Mouse (Mus musculus) R1 (cell line): ENCODE results near the gene Fabp2.

Experiments
- DNase-seq: peaks from one replicate; pipeline ENCODE4 v3.0.0-alpha.2; 2018; ENCODE audit warnings: low read depth, low spot score

Fabp2 gene

DNA sequence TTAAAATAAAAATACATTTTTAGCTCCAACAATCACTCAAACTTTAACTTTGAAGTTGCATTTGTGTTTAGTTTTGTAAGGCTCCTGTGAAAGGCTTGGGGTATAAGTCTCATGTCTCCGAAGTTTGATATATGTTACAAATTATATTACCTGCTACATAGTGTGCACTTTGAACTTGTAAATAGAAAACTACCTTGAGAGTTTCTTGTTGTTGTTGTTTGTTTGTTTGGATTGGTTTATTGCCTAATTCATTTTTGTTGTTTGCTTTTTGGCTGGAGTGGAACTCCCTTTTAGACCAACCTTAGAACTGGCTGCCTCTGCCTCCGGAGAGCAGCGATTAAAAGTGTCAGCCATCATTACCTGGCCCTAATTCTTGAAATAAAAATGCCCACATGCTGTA is at the start of gene Fabp2:
TSS of gene Fabp2 (plus strand) at position 301 of the 400 bp plus-strand sequence.
- DNase-seq, result no peak

DNA sequence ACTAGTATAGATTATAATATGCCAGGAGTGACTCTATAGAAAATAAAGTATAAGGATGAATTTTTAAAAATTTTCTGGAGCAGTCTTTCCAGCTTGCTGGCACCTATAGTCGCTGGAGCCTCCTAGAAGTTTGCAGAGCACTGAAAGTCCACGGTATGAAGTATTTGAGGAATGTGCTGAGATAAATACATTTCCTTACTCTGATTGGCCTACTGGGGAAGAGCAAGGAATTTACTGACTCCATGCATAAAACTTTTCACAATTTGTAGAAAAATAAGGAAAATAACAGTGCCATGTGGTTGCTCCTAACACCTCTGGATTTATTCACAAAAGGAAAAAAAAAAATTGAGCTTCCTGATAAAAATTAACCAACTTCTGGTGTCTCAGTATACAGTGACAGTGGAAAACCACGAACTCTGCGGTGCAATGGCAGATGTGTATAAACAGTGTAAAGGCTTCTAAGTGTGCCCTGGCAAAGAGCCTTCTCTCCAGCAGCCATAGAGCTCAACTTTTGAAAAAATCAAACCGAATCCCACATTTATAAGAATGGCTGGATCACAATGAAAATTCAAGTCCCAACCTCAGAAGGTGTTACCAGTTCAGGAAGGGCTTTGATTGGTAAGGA is 46.4 kb upstream of the Fabp2 start:
- DNase-seq, result no peak

DNA sequence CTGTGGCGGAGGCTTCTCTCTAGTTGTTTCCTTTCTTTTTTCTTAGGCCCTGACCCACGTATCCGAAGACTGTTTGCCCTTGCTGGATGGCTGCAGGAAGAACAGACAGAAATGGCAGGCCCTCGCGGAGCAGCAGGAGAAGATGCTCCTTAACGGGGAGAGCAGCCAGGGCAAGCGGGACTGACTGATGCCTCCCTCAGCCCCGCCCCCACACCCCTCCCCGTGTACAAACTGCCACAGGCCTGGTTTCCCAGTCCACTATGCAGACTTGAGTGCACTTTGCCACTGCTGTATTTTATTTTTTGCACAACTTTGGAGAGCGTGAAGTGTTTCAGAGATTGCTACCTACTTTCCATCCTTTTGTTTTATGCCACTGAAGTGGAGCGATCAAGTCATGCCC is 39.7 kb upstream of the Fabp2 start:
- DNase-seq, result peak; percentile 16

DNA sequence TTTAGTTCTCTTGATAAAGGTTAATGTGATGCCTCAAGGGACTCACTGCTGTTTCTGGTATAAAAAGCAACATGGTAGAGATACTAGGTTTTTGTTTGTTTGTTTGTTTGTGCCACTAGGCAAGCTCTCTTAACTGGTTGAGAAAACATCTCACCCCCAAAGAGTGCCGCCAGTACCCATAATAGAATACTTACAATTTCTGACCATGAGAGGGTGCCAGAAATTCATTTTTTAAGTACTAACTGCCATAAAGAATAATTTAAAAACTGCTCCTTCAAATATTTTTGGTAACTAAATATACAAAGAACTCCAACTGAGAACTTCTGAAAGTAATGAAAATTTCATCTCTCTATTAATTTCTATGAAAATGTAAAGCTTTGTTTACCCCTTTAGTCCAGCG is 35.0 kb upstream of the Fabp2 start:
- no peak for DNase-seq

DNA sequence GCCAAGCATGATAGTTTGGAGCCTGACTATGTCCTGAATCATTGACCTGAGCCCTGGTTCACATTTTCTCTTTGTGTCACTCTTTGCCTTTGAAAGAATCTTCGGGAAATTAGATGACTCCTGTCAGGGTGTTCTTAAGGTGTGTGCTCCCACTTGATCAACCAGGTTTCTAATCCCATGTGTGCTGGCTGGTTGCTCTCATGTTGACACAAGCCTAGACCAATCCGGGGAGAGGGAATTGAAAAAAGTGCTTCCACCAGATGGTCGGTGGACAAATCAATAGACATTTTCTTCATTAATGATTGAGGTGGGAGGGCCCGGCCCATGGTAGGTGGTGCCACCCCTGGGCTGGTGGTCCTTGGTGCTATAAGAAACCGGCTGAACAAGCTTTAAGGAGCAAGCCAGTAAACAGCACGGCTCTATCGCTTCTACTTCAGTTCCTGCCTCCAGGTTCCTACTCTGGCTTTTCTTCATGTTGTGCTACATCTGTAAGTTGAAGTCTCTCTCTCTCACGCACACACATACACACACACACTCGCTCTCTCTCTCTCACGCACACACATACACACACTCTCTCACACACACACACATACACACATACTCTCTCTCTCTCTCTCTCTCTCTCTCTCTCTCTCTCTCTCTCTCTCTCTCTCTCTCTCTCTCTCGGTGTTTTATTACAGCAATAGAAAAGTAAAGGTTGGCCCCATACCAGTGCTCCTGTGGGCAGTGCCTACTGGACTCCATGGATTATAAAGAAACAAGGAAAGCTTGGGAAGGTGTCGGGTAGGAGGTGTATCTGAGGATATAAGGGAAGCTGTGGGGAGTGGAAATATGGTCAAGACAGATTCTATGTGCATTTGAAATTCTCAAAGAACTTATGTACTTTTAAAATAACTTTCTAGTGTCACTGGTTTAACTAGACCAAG is 34.0 kb upstream of the Fabp2 start:
- DNase-seq, result no peak

DNA sequence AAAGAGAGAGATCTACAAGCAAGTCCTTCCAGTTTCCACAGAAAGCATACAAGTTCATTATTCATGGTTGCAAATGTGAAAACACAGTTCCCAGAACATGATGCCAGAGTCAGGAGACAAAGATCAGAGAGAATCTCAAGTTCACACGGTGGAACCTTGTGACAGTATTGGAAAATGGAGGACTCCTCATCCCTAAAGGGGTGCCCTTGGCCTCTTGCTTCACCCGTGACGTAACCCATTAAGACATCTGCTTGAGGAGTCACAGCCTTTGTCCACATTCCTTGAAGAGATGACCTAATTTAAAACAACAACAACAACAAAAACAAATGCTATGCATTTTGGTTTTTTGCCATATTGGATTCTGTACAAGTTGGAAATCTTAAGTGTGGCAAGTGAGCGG is 29.8 kb upstream of the Fabp2 start:
- DNase-seq, result no peak

DNA sequence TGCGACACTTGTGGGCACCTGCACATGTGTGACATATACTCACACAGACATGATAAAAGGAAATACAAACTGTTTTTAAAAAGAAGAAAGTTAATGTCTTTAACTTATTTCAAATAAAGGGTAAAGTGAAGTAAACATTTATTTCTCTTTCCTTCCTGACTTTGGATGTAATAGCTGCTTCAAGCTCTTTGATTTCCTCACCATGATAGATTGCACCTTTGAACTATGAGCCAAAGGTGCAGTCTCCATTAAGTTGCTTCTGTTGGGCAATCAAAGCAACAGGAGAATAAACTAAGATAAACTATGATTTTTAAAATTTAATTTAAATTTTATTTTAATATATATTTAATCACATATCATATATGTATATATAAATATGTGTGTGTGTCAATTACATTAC is 26.6 kb upstream of the Fabp2 start:
- no peak for DNase-seq

DNA sequence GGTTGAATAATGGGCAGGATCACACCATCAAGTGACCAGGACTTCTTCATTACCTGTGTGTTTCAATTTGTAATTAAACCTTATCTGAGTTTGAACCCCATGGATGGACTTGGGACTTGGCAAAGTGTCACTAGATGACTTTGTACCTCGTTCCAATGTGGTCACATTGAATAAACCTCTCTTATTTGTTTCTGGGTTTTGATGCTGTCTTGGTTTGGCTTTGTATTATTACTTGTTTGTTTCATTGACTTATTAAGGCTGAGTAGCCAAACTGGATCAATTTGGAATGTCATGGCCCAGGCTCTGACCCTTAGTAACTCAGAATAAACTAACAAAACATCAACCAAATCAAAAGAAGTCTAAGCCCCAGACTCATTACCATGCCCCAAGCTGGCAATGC is 23.3 kb upstream of the Fabp2 start:
- no peak for DNase-seq

DNA sequence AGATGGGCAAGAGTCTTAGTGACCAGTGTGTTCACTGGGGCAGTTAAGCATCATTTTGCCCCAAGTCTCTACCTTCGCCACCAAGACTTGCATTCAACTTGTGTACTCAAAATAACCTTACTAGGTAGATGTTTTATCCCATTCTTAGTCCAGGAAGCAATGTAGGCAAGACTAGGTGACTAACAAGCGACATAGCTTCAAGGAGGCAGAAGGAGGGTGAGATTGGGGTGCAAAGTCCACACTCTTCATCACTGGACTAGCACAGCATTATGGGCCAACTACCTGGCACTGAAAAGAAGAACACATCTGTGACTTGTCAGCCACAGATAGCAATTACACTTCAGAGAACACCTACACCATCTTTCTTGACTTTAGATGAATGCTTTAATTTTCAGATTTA is 18.0 kb upstream of the Fabp2 start:
- no peak for DNase-seq

DNA sequence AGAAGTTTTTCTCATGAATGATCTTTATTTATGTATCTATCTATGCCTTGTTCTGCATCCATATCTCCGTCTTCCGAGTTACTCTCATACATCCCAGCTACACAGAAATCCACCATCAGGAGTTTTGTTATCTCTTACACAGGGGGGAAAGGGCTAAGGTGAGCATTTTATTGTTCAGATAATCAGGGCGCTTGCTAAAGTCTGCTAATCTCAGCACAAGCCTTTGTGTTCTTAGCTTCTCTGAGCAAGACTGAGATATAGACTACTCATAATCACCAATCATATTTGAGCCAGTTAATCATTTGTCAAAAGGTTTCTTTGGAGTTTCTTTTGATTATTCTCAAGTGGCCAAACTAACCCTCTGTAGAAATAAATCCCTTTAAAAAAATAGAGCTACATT is 17.3 kb upstream of the Fabp2 start:
- DNase-seq, result no peak

DNA sequence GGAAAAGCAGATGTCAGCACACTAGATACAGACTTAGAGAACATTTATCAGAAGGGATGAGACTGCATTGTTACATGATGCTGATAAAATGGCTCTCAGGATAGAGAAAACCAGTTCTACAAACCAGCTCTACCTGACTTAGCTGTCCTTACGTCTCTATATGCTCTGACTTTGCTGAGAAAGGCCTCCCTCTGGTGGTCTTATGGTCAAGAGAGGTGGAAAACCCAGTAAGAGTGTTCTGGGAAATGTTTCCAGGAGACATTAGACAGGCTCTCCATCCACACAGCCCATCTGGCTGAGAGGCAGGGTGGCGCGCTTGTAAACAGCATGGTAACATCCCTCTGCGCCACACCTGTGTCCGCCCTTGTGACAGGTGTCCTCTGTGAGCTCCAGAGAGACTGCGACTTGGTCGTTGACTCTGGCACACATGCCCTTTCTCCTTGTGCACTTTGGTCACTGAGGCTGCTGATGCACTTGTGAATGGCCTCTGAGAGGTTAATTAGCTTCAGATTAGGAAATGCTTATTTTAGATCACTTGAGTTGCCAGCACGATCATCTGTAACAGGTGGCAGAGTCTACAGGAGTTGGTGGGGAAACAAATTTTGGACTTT is 16.1 kb upstream of the Fabp2 start:
- peak; percentile 41 for DNase-seq

DNA sequence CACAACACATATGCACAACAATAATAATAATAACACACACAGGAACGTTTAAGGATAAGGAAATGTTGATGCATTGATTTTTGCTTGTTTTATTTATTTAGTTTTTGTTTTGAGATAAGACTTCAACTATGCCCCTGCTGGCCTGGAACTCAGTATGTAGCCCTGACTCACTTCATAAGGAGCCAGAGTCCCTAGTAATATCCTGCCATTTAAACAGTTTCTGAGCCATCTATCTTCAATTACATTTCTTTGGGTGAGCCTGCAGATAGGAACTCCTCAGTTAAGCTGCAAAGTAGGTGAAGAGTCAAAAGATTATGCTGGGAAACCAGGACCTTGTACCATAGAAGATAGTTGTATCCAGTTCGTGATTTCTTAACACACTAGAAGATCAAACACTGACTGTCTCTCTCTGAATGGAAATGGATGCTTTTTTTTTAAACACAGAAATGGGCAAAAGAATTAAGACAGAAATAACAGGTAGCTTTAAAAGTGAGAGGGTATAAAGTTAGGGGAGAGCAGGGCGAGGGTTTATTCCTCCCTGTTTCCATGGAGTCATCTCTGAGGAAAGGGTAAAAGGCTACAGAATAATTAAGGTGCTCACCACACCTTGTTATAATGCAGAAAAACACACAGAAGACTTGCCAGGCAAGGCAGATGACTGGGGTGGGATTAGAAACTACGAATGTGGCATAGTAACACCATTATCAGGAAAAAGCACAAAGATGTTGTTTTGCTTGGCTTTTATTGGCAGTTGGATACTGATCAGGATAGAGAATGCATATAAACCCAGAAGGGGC is 7.2 kb upstream of the Fabp2 start:
- DNase-seq, result no peak

DNA sequence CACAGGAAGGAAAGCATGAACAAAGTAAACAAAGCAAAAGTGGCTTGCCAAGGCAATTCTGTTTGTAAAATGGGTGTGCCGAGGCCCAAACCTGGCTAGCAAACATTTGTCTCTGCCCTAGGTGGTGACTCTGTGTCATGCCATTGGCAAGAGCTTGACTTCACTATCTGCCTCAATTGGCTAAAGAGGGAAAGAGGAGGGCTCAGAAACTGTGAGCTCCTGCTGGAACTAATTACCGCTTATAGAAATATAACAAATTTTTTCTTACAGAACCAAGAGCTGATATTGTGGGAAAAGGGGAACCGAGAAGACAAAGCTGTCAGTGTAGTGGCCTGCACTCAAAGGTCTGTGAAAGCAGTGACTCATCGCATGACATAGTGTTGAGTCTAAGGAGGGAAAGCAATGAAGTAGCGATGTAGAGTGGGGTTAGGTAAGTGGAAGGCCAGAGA is 6.5 kb upstream of the Fabp2 start:
- DNase-seq, result no peak

DNA sequence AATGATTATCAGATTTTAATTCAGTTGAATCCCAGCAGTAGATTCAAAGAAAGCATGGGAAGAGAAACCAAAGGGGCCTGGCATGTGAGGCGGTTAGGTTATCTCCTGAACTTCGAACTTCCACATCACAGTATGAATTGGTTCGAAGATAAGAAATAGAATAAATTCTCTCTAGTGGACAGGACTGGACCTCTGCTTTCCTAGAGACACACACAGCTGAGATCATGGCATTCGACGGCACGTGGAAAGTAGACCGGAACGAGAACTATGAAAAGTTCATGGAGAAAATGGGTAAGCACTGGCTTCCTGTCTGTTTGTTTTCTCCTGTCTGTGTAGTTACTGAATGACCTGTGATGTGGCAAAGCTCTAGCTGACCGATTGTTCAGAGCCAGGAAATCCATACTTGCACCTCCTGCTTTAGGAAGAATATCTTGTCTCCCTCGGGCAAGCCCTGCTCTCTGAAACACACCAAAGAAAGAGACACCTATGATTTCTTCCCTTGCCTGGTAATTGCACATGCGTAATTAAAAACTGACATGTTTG is 388 bp downstream of the Fabp2 start:
- DNase-seq, result no peak

DNA sequence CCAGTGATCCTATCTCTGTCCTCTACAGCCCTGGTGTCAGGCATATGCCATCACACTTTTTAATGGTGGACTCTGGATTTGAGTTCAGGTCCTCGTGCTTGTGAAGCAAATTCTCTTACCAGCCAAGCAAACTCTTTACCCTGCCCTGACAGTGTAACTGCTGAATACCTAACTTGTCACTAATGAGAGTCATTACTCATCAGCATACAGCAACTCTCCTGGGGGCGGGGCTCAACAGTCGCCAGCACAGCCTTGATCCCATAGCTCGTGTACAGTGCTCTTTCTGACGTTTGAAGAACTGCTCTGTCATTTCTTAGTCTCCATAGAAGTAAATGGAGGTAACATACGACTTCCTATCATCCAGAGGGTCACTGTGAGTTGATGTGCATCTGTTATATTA is 3.4 kb downstream of the Fabp2 start:
- DNase-seq, result no peak

DNA sequence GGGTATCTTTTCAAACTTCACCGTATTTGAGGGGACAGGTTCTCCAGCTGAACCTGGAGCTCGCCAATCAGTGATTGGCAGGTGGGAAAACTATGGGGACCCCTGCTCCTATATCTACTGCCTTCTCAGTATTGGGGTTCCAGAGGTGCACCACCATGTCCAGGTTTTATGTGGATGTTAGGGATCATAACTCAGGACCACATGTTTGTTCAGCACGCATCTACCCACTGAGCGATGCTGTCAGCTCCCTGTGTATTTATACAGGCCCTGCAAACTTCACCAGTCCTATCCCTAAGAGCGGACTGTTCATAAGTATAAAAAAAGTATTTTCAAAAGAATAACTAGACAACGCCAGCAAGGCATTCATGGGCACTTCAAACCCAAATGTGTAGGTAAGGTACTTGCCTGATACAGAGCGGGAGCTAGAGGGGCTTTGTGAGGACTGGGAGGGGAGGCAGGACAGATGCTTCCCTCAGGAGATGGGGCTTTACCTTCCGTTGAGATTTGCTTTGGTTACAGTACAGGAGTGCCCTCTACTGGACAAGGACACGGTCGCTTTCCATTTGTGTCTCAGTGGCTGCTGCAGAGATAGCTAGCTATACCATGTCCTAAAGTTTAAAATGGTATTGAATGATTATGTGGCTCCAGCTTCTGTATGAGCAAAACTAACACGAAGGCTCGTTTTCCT is 9.0 kb downstream of the Fabp2 start:
- peak; percentile 64 for DNase-seq

DNA sequence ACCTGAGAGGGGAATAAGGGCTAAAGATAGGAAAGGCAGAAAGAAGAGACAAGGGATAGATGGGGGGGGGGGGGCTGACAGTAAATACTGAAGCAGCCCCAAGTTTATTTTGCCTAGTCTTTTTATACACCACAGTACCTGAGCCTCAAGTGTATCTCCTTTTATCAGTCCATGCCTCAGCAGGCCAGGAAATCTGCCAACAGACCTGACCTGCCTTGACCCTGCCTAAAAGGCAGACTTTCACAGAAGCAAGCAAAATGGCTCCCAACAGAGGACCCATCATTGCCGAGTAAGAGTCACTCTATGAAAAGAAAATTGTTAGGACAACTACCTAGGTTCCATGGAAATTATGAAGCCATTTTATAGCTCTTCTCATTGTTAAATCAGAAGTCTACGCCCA is 13.0 kb downstream of the Fabp2 start:
- no peak for DNase-seq

DNA sequence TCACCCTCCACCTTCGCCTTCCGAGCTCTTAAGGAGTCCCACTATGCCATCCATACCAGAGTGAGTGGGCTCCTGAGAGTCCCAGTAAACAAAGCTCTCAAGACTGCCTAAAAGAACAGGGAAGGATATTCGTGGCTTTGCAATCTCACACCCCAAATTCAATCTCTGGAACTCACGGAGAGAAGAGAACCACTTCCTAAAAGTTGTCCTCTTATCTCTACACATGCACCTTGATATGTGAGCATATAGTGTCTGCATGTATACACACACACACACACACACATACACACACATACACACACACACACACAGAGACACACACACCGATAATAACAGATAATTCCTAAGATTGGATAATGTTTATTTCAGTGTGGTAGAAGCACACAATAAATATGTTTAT is 20.6 kb downstream of the Fabp2 start:
- DNase-seq, result no peak

DNA sequence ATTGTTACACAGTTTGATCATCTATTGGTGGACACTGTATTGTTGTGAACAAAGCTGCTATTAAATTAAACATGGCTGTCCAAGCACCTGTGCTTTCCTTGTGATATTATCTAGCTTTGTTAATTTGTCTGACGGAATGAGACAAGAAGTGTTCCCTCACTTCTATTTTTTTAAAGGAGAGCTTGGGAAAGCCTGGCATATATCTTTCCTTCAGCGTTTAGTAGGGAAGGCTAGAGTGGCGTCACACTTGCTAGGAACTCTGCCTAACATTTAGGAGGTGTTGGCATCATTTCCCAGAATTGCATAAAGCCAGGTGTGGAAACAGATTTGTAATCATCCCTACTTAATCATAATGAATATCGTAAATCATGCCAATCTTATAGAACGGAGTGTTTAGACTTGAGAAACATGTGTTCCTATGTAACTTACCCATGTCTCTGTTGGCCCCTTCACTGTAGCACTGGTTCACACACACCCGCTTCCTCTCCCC is 21.4 kb downstream of the Fabp2 start:
- DNase-seq, result no peak

DNA sequence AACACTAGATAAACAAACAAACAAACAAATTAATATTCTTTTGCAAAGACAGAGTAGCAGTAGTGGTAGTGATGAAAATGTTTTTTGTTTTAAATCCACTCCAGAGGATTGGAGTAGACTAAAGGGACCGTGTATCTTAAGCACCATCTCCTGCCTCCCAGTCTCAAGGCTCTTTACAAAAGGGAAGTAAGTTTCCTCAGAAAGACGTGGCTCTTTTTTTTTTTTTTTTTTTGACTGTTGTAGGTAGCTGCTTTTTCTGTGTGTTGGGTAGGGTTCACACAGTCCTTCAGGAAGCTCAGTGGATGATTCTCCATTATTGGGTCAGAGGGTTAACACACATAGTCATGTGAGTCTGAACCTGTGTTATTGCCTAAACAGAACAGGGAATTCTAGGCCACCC is 23.8 kb downstream of the Fabp2 start:
- no peak for DNase-seq

DNA sequence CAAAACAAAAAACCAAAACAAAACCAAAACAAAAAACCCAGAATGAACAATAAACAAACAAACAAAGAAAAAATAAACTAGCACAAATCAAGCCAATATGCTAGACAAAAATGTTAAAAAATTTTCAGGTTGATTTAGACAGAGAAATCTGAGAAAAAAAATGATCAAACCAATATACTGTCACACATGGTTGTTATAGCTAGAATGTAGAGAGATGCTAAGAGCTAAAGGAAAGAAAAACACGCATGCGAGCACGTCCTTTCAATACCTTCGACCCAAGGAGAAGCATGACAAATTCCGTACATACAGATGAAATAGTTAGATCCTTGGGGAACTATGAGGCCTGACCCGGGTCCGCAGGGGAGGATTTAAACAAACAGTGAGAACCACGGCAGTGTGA is 24.4 kb downstream of the Fabp2 start, which contains the start of gene Gm10959:
TSS of gene Gm10959 (minus strand) at position 101 of the 400 bp plus-strand sequence.
- no peak for DNase-seq
